Mouse (Mus musculus) cerebellum, postnatal 4 days (tissue): Measurements from ENCODE around the gene Nlrp1a.

ENCODE experiments used
- DNase-seq, 2 experiments: peaks; one replicate each; pipeline ENCODE4 v3.0.0; 2022; ENCODE audit warnings: low spot score in 2 of 2, mixed read lengths in 1 of 2

The Nlrp1a gene

GRCm38 (mm10) chr11:71144661-71145060 lies at the start of gene Nlrp1a:
TSS of gene Nlrp1a (minus strand) at chr11:71144704.
- no peak for DNase-seq

- DNase-seq = no peak
Measured at GRCm38 (mm10) chr11:71169633-71170032, 25.1 kb upstream of the Nlrp1a start.

GRCm38 (mm10) chr11:71164139-71164538 lies 19.6 kb upstream of the Nlrp1a start:
- no peak for DNase-seq

GRCm38 (mm10) chr11:71159439-71160136 lies 15.1 kb upstream of the Nlrp1a start:
- no peak for DNase-seq

- DNase-seq = no peak
Measured at GRCm38 (mm10) chr11:71155272-71155671, 10.8 kb upstream of the Nlrp1a start.

GRCm38 (mm10) chr11:71142031-71142430 lies 2.5 kb downstream of the Nlrp1a start:
- no peak for DNase-seq

- no peak for DNase-seq
Measured at GRCm38 (mm10) chr11:71107128-71107527, 37.4 kb downstream of the Nlrp1a start.

GRCm38 (mm10) chr11:71106261-71107021 lies 38.1 kb downstream of the Nlrp1a start:
- DNase-seq = no peak

GRCm38 (mm10) chr11:71103931-71104330 lies 40.6 kb downstream of the Nlrp1a start:
- no peak for DNase-seq

- DNase-seq = no peak
Measured at GRCm38 (mm10) chr11:71076342-71076741, 68.2 kb downstream of the Nlrp1a start.

- no peak for DNase-seq
Measured at GRCm38 (mm10) chr11:71052554-71052953, 92.0 kb downstream of the Nlrp1a start.
